Mouse (Mus musculus): ENCODE data around the gene Sft2d1.

- TF ChIP-seq CTCF (IDR thresholded peaks at IDR 0.05; ENCODE audit: extremely low read depth, insufficient read length, insufficient replicate concordance, low read depth, low read length), result no peak
- no peak for TF ChIP-seq POLR2A (IDR thresholded peaks at IDR 0.05; ENCODE audit: low read depth, low read length)
Observed at GRCm38 (mm10) chr17:8284254-8284661, 26.6 kb upstream of the Sft2d1 start.

Measured in small intestine, adult 2 months (tissue).